Mouse (Mus musculus): ENCODE results near the gene Rbms3.
A peak's percentile ranks its signal among the peaks of the same experiment; 100 is the strongest.

Gene Rbms3

DNA sequence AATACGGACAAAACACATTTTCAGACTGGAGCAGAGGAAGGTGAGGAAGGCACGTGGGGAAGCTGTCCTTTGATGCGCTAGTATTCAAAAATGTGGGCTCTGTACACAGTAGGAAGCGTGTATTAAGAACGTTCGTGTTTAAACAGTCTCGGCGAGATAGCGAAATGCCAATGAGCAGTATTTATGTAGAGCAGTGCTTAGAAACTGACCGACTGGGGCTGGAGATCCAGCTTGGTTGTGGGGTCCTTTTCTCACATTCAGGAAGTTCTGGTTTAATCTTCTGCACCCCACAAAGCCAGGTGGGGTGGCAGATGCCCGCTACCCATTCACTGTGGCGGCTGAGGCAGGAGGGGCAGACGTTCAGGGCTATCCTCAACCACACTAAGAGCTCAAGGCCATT, 153.0 kb downstream of the Rbms3 start:
- DNase-seq, result no peak

DNA sequence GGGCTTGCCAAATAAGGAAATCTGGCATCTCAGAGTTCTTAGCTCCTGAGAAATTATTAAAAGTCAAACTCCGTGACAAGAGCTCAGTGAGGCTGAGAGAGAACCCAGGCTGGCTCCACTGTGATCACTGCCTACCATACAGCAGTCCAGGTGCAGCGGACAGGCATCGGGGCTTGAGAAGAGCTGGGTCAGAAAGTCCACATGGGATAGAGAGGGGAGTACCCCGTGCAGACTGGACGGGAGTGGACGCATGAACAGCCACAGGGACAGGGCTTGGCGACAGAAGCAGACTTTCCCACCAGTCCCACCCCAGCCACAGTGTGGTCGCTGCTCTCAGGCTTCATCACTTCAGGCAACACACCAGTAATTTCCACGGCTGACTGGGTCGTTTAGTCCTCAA, 176.9 kb downstream of the Rbms3 start:
- DNase-seq, result no peak

GRCm38 (mm10) chr9:117442611-117443010, 187.1 kb downstream of the Rbms3 start:
- no peak for DNase-seq

GRCm38 (mm10) chr9:117435856-117436255, 193.9 kb downstream of the Rbms3 start:
- DNase-seq, result no peak

DNA sequence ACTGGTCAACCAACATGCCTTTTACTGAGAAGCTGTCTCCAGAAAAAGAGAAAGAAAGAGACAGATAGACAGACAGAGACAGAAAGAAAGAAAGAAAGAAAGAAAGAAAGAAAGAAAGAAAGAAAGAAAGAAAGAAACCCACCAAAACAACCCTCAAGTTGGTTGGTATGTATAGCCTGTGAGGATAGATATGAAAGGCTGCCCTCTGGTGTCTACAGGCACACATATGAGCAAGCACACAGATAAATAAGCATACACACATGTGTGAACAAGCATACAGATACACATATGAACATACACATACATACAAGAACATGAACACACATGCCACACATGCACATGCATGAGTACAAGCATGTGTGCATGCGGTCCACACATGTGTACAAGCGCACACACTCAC, 199.0 kb downstream of the Rbms3 start:
- no peak for DNase-seq

GRCm38 (mm10) chr9:117429217-117430105, 200.3 kb downstream of the Rbms3 start:
- no peak for DNase-seq

DNA sequence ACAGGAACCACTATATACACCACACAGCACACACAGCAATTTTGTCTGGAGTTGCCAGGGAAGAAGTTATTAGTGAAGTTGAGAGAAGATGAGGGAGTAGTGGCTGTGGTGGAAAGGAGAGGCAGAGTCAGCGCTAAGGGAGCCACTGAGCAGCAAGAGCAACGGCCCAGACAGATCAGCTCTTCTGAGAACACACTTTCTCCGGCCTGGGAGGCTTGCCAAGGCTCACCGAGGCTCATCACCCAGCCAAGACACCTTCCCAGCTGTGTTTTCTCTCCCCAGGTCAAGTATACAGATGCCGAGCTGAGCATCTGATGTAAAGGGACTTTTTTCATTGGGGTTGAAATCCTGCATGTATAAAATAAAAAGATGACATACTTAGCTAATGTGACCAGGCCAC, 206.5 kb downstream of the Rbms3 start:
- DNase-seq, result peak; percentile 4

DNA sequence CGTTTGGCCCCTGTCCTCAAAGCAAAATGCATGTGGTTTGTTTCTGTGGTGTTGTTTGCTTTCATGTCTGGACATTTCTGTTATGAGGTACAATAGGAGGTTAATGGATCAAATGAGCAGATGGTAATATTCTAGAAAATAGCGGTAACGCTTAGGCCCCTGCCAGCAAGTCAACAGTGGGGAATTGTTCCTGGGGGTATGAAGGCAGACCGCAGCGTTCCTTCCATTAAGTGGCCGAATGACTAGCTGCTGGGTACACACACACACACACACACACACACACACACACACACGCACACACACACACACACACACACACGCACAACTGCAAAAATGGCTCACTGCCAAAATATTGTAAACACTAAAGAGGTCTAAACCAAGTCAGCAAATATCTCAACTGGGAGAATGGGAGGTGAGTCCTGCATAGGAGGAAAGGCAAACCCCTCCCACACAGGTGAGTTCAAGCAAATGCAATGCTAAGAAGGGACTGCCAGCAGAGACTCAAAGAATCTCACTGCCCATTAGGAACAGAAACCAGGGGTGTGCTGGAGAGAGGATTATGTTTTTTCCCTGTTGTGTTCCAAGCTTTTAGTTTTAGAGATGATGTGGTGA, 209.7 kb downstream of the Rbms3 start:
- no peak for DNase-seq

- no peak for DNase-seq
Observed at GRCm38 (mm10) chr9:117413181-117413580, 216.5 kb downstream of the Rbms3 start.

- DNase-seq, result no peak
Observed at GRCm38 (mm10) chr9:117412584-117412983, 217.1 kb downstream of the Rbms3 start.

DNA sequence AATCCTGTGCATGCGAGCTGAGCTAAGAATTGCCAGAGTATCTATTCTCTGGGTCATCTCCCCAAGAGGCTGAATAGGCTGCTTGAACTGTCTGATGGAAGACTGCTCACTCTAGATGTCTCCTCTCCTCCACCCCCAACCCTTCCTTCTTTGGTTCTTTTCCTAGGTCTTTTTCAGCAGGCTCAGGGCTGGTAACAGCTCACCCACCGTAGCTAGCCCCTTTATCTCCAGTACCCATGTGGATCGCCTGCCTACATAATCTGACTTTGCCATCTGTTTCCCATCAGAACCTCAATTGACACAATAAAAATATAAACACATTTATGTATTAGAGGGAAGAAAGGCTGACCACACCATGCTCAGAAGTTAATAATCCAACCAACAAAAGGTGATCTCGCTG, 225.1 kb downstream of the Rbms3 start:
- DNase-seq, result no peak

DNA sequence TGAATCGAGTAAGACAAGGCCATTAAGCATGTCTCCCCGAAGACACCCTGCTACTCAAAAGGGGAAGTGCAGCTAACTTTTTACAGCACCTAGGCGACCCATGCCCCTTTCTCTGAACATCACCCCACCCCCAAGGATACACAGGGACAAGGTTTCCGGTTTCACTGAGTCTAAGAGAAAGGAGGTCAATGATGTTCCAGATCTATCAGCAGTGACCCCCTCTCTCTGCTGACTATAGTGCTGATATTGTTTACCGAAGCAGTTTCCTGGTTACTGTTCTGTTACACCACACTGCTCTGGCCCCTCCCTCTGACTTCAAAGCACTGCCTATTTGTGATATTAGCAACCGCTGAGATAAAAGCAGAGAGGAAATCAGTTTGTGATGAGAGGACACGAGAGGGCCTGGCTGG, 229.4 kb downstream of the Rbms3 start:
- no peak for DNase-seq

DNA sequence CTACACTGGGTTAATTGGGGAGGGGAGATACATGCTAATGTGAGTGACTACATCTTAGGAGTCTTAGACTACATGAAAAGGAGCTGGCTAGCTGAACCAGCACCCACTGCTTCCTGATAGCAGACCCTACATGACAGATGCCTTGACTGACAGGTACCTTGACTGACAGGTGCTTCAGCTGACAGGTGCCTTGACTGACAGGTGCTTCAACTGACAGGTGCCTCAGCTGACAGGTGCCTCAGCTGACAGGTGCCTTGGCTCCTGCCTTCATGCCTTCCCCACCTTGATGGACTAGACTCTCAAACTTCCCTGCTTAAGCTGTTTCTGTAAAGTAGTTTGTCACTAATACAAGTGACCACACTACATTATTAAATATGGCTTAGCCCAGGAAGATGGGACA, 232.6 kb downstream of the Rbms3 start:
- DNase-seq, result no peak

DNA sequence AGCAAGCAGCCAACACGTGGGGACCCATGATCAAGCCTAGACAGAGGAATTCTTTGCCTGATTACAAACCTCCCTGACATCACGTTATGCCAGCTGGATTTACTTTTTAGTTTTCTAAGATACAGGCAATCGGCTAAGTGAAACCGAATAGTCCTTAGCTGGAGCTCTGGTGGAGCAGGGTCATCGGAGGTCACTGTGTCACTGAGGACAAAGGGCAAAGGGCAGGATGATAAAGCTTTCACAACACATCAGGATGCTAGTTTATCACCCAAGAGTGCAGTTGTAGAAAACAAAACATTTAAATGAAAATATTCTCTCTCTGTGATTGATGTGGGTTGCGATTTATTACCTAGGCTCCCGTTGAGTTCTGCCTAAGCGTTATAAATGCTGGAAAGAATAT, 233.1 kb downstream of the Rbms3 start:
- DNase-seq, result no peak

GRCm38 (mm10) chr9:117393626-117394525, 235.8 kb downstream of the Rbms3 start:
- DNase-seq, result peak; percentile 59

- DNase-seq, result peak; percentile 71
Observed at GRCm38 (mm10) chr9:117388024-117388423, 241.7 kb downstream of the Rbms3 start.

DNA sequence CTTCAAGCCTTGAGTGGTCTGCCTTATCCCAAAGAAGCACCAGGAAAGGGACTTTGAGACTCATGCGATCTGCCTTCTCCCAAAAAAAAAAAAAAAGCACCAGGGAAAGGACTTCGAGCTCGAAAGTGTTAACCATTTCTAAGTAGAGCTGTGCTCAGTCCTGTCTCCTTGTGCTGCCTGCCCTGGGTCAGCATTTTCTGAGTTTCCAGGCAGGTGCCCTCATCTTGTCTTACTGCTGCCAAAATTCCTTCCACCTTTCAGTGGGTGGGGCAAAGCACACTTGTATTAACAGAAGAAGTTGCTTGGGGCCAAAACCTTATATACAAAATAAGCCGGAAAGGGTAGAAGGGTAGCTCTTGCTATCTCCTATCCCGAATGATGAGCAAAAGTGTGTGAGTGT, 248.8 kb downstream of the Rbms3 start:
- peak; percentile 82 for DNase-seq

DNA sequence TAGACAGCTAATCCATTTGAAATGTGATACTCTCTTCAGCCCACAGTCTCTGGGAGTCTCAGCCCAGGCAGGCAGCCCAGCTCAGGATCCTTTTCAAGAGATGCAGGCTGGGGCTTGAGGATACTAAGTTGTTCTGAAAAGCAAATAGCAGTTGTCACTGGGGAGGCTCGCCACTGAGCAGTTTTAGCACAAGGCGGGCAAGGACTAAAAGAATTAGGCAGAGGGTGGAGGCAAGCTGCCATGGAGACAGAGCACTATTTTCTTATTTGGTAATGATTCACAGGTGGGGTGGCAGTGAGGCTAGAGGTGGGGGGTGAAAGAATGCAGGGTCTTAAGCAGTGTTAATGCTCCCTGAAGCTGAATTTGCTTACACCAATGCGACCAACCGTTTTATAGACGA, 249.6 kb downstream of the Rbms3 start:
- DNase-seq, result peak; percentile 71

DNA sequence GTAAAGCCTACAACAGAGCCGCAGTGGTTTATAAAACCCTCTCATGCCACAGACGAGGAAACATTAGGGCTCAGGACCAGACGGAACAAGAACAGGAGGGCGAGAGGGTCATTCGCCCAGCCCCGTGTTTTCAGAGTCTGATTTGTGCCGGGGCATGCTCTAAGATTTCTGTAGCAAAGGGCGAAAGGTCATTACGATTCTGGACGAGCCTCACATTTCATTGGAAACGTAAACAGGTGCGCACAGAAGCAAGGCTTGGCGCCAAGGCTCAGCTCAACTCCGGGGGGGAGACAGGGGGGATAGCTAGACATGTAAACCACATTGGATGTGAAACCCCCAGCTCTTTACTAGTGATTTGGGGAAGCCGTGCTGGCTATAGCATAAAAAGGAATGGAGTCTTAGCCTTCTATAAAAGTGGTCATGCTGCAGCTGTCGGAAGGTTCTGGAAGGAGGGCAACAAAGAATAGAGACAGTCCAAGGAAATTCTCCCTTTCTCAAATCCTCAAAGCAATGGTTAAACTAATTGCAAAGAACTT, 250.2 kb downstream of the Rbms3 start:
- DNase-seq, result peak; percentile 31

DNA sequence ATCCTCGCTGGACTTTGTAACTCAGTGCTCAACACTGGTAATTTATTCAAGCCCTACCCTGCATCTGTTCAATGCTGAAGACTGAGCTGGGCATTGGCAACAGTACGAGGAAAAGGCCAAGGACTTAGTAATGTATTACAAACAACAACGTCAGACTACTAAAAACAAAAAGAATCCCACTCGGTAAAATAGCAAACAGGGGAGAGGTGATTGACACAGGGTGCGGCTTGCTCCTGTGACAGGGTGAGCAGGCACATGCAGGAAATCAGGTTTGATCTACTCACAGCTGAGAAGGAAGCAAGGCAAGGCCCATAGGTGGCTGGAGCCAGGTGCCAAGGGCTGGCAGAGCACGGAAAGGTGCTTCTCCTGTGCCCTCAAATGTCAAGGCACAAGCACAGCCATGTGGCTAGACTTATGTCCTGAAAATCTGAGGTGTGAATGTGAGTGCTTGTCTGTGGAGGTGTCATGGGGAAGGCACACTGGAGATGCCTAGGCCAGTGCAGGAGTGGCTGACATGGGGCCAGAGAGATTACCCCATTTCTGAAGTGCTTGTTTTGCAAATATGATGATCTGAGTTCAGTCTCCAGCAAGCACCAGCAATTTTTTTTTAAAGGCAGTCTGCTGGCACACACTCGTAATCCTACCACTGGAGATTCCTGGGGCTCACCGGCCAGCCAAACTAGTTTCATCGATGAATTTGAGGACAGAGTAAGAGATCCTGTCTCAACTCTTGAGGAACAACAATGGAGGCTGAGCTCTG, 251.4 kb downstream of the Rbms3 start:
- peak; percentile 76 for DNase-seq

- DNase-seq, result no peak
Observed at GRCm38 (mm10) chr9:117375776-117376175, 253.9 kb downstream of the Rbms3 start.

DNA sequence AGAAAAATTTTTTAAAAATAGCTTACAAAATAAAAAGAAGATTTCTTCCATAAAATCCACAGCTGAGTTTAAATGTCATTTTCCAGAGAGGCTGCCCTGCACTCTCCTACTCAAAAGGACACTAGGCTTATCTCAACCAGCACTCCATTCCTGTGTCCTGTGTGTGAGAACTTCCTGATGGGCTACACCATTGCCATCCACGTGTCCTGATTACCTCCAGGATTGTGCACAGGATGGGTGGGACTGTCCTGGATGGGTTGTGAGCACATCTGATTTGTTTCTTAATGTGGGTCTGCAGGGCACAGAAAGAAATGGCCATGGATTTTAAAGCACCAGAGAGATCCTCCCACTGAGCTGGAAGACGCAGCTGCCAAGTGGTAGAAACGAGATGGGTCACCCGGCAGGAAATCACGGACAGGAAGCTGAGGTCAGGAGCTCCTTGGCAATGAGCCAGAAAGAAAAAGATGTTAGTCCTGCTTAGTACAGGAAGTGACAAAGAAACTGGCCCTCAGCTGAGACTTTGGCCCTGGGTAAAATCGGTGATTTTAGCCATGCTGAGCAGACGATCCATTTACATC, 256.5 kb downstream of the Rbms3 start:
- DNase-seq, result peak; percentile 80
